Mouse (Mus musculus): ENCODE measurements around the gene Gm42906. TPM values are rescaled to one million over a fixed set of nuclear protein-coding genes. Genes with fewer than 3 reads are reported as not detected.
A peak's percentile ranks its signal among the peaks of the same experiment; 100 is the strongest.

The Gm42906 gene
- polyA plus RNA-seq, 1 experiment from 2014 or later: 0.38 TPM

DNA sequence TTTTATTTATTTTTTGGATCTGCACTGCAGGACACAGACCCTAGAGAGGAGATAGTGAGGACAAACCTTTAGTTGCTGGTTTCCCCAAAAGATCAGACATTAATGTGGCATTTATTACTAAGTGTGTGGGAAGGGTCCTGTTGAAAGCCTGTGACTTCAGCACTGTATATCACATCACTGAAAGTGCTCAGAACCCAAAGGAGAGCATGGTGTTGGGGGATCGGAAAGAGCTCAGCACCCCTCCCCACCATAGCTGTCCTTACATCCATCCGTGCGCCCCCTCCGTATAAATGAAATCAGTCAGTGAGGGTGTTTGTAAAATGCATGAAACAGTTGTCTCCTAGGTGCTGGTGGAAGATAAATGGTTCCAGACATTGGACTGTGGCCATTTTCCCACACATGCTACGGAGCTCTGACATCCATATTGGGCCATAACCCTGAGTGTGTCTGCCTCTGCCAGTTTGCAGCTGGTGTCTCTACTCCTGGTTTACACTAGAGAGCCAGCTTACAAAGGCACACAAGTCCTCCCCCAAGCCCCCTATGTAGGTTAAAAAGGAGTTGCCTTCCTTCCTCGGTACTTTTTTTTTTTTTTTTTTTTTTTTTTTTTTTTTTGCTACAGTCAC, 301.9 kb downstream of the Gm42906 start:
- no peak overlapping the region for H3K27ac ChIP-seq
- H3K4me2 ChIP-seq: 0 out of 2 replicates have a peak overlapping the region, but pooled peaks have one; percentile 0
- 53% methylated on average over 6 of the region's 6 CpGs for WGBS
- no peak overlapping the region for H3K4me3 ChIP-seq
- H3K36me3 ChIP-seq: no peaks in the 10 kb centered on the region
- H3K9ac ChIP-seq: no peak overlapping the region
- H3K27me3 ChIP-seq: no peaks in the 10 kb centered on the region
- H3K4me1 ChIP-seq (replicated peaks): peaks cover 7% of the 10 kb centered on the region; the same call in 1 of the 2 replicates
- no peaks in the 10 kb centered on the region for H3K9me3 ChIP-seq (replicated peaks)
- no peak for ATAC-seq (replicated peaks; ENCODE audit: insufficient number of reproducible peaks, insufficient read depth, low FRiP score, low read depth)

DNA sequence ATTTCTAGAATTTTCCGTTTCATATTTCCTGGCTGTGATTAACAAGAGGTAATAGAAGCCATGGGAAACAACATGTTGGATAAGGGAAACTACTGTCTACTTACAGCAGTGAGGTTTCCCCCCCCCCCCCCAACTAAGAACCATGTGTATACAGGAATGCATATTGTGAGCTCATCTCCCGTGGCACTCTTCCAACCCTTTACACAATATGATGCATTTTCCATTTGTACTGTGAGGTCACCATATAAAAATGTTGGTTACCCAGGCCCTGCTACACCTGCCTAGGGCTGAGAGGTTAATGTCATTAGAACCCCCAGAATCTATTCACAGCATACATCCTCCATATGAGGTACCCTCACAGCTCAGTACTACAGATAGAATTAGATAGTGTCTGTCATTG, 310.1 kb downstream of the Gm42906 start:
- H3K9ac ChIP-seq: no peak overlapping the region
- no peaks in the 10 kb centered on the region for H3K36me3 ChIP-seq
- WGBS: 63% methylated on average over 2 of the region's 2 CpGs
- no peaks in the 10 kb centered on the region for H3K27me3 ChIP-seq
- H3K4me3 ChIP-seq: no peak overlapping the region
- H3K4me1 ChIP-seq (replicated peaks): 0 out of 2 replicates have a peak, but pooled peaks cover 3% of the 10 kb centered on the region
- H3K4me2 ChIP-seq: no peak overlapping the region
- H3K9me3 ChIP-seq (replicated peaks): no peaks in the 10 kb centered on the region
- ATAC-seq (replicated peaks; ENCODE audit: insufficient number of reproducible peaks, insufficient read depth, low FRiP score, low read depth): no peak
- H3K27ac ChIP-seq: no peak overlapping the region

DNA sequence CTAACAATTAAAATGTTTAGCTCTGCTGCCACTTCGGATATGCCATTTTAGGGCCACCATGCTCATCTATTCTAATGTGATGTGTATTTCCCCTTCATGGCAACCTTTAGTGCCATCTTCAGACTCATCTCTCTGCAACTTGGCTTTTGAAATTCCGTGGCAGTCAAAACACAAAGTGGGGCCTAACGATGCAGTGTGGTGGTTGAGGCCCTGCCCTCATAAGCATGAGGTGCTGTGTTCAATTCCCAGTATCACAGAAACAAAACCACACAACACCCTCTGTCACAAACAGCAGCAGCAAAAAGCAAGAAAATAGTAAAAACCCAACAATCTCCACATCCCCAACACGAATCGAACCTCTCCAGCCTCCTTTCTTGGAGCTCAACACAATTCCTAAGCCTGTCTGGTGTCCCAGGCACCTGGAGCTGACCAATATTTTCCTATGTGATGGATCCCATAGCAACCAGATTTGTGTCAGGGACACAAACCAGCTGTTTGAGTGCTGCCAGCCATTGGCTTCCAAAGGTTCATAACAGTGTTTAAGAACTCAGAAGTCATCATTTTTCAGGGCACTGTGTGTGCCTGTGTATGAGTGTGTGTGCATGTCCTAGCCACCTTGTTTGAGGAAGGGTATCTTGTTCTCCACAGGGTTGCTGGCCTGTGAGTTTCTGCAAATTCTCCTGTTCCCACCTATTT, 311.6 kb downstream of the Gm42906 start:
- H3K27ac ChIP-seq: no peak overlapping the region
- no peak for ATAC-seq (replicated peaks; ENCODE audit: insufficient number of reproducible peaks, insufficient read depth, low FRiP score, low read depth)

DNA sequence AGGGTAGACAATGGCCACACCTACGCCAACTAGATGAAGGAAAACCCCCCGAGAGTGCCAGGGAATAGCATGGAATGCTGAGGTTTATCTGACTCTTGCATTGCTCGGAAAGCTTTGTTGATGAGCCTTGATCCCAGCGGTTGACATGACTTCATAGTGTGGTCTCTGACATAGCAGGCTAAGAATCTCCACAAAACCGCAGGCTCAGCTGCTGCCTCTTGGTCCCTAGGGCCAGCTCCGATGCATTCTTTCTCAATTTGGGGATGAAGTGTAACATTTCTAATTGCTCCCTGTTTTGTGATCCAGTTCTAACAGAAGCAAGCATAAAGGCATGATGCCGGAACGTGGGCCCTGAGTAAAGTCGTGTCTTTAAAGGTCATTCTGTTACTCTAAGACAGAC, 315.2 kb downstream of the Gm42906 start:
- Histone ChIP-seq H3K9me3 (replicated peaks) (no peaks in the 10 kb centered on the region), H3K4me1 (replicated peaks) (peaks cover 10% of the 10 kb centered on the region), H3K36me3 (no peaks in the 10 kb centered on the region), H3K27ac (no peak overlapping the region), H3K4me2 (no peak overlapping the region), H3K4me3 (no peak overlapping the region), H3K27me3 (no peaks in the 10 kb centered on the region), H3K9ac (no peak overlapping the region)
- no peak for ATAC-seq (replicated peaks; ENCODE audit: insufficient number of reproducible peaks, insufficient read depth, low FRiP score, low read depth)
- WGBS: 75% methylated on average over 9 of the region's 9 CpGs

More for the DNA sequence above, 311.6 kb downstream of the Gm42906 start:
- Histone ChIP-seq H3K9me3 (replicated peaks) (no peaks in the 10 kb centered on the region), H3K27me3 (no peaks in the 10 kb centered on the region), H3K4me1 (replicated peaks) (0 out of 2 replicates have a peak, but pooled peaks cover 3% of the 10 kb centered on the region), H3K36me3 (no peaks in the 10 kb centered on the region), H3K9ac (no peak overlapping the region), H3K4me3 (no peak overlapping the region), H3K4me2 (no peak overlapping the region)
- WGBS: 74% methylated on average over 5 of the region's 5 CpGs

DNA sequence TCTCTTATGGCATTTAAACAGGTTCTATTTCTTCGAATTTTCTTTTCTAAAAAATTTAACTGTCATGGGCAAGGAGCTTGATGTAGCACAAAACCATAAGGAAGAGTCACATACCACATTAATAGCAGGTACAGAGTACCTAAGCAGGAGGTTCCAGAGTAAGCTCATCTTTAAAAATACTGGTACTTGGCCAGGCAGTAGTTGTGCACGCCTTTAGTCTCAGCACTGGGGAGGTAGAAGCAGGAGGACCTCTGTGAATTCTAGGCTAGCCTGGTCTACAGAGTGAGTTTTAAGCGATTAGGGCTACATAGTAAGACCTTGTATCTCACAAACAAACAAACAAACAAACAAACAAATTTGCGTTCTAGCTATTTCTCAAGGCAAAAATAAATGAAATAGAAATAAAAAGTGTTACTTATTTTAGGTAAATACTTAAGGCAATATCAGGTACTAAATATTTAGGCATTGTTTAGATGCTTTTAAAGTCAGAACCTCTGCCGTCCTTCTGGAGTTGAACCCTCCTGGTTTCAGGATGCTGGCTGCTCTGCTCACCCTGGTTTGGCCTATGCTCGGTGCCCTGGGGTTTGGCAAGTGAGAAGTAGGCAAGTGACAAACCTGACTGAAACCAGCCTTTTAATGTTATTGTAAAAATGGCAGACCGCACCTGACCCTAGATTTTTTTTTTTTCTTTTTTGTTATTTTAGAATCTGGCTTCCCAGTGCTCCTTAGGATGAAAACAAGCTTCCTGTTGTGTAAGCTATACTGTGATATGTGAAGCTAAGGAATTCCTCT, 316.7 kb downstream of the Gm42906 start:
- H3K27ac ChIP-seq: no peak overlapping the region
- WGBS: 83% methylated on average over 7 of the region's 7 CpGs
- H3K4me2 ChIP-seq: no peak overlapping the region

DNA sequence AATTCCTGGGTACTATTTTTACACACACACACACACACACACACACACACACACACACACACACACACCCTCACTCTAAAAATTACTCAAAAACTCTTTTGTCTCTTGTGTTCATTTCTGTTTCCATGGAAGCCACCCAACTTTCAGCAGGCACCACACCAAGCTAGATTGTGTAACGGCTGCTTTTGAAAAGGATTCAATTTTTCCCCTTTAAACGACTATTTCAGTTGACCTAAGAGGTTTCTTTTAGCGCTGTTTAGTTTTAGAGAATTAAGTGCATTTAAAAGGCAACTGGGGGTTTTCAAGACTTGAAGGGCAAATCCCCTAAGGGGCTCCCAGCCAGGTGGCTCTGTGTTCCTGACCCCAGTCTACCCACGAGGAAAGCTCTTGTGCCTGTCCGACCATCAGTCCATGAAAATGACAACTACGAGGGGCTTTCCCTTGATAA, 317.5 kb downstream of the Gm42906 start:
- Histone ChIP-seq H3K4me3 (no peak overlapping the region), H3K27ac (no peak overlapping the region)

More for the DNA sequence above, 316.7 kb downstream of the Gm42906 start:
- Histone ChIP-seq H3K36me3 (no peaks in the 10 kb centered on the region), H3K9me3 (replicated peaks) (no peaks in the 10 kb centered on the region), H3K9ac (no peak overlapping the region), H3K4me1 (replicated peaks) (peaks cover 7% of the 10 kb centered on the region), H3K4me3 (no peak overlapping the region), H3K27me3 (no peaks in the 10 kb centered on the region)
- ATAC-seq (replicated peaks; ENCODE audit: insufficient number of reproducible peaks, insufficient read depth, low FRiP score, low read depth): no peak

DNA sequence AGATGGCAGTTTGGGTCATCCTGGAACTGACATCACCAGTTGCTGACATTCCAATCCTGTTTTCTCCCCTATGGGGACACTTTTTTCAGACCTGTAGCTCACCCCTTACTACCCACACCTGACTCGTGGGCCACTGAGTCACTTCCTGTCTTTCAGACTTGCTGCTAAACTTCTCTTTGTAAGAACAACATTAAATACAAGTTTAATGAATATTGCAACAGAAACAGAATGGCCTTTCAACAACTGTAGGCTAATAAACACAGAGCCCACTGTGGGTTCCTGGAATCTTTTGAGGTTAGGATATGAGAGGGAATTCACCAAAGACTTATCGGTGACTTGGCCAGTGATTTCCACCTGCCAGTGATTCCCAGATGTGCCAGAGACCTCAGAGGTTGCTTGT, 318.1 kb downstream of the Gm42906 start:
- no peak overlapping the region for H3K9ac ChIP-seq
- H3K4me1 ChIP-seq (replicated peaks): peaks cover 9% of the 10 kb centered on the region
- ATAC-seq (replicated peaks; ENCODE audit: insufficient number of reproducible peaks, insufficient read depth, low FRiP score, low read depth): no peak
- H3K27me3 ChIP-seq: no peaks in the 10 kb centered on the region
- no peaks in the 10 kb centered on the region for H3K9me3 ChIP-seq (replicated peaks)
- 66% methylated on average over 2 of the region's 2 CpGs for WGBS
- H3K36me3 ChIP-seq: no peaks in the 10 kb centered on the region
- no peak overlapping the region for H3K27ac ChIP-seq
- no peak overlapping the region for H3K4me3 ChIP-seq
- H3K4me2 ChIP-seq: no peak overlapping the region

More for the DNA sequence above, 317.5 kb downstream of the Gm42906 start:
- H3K9ac ChIP-seq: no peak overlapping the region
- ATAC-seq (replicated peaks; ENCODE audit: insufficient number of reproducible peaks, insufficient read depth, low FRiP score, low read depth): no peak
- 56% methylated on average over 6 of the region's 6 CpGs for WGBS
- H3K4me2 ChIP-seq: no peak overlapping the region
- no peaks in the 10 kb centered on the region for H3K27me3 ChIP-seq
- H3K4me1 ChIP-seq (replicated peaks): peaks cover 7% of the 10 kb centered on the region
- H3K36me3 ChIP-seq: no peaks in the 10 kb centered on the region
- H3K9me3 ChIP-seq (replicated peaks): no peaks in the 10 kb centered on the region

DNA sequence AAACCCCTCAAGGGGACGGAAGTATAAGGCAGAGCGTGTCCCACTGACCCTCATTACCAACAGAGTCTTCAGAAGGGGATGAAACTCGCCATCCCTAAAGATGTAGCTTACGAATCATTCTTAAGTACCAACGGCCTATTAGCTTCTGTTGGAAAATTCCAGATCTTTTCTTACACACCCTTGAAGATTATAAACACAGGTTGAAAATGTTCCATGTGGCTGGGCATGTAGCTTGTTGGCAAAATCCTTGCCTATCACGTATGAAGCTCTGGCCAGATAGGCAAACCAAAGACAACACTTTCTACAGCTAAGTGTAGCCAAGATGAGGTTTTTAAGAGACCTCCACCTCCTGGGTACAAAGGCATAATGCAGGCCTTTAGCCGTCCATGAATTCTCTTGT, 319.0 kb downstream of the Gm42906 start:
- 77% methylated on average over 7 of the region's 7 CpGs for WGBS
- Histone ChIP-seq H3K4me1 (replicated peaks) (peaks cover 18% of the 10 kb centered on the region), H3K27ac (peak overlapping the region; percentile 24; the same call in 1 of the 2 replicates), H3K27me3 (no peaks in the 10 kb centered on the region), H3K9ac (no peak overlapping the region), H3K9me3 (replicated peaks) (no peaks in the 10 kb centered on the region), H3K4me2 (peak overlapping the region; percentile 44; the same call in 1 of the 2 replicates), H3K36me3 (no peaks in the 10 kb centered on the region), H3K4me3 (no peak overlapping the region)
- no peak for ATAC-seq (replicated peaks; ENCODE audit: insufficient number of reproducible peaks, insufficient read depth, low FRiP score, low read depth)

DNA sequence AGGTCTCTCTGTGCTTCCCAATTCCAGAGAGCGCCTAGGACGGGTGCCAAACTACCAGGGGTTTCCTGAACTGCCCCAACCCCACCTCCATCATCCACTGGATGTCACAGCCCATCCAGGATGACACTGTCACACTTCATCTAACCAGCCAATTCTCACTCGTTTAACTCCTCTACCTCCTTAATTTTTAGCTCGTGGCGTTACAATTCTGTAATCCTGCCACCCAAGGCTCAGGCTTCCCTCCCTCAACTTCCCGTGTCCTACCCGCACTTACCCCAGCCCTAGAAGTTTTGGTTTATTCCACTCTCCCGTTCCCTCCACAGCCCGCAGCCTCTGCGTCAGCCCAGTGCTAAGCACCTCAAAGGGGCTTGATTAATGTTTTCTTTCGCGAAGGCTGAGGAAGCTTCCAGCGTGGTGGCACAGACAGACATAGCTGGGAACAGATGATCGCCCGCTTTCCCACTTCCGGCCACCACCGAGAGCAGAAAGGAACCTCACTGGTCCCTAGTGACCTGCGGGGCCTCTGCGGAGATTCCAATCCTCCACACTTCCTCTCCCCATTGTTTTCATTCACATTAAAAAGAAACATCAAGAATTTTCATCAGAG, 319.6 kb downstream of the Gm42906 start:
- Histone ChIP-seq H3K4me1 (replicated peaks) (peaks cover 18% of the 10 kb centered on the region), H3K4me3 (peak overlapping the region; percentile 7; the same call in 1 of the 2 replicates), H3K36me3 (no peaks in the 10 kb centered on the region), H3K27me3 (no peaks in the 10 kb centered on the region), H3K9ac (0 out of 2 replicates have a peak overlapping the region, but pooled peaks have one; percentile 4), H3K9me3 (replicated peaks) (no peaks in the 10 kb centered on the region), H3K4me2 (peak overlapping the region; percentile 44), H3K27ac (peak overlapping the region; percentile 64; the same call in 1 of the 2 replicates)
- ATAC-seq (replicated peaks; ENCODE audit: insufficient number of reproducible peaks, insufficient read depth, low FRiP score, low read depth): no peak
- 52% methylated on average over 19 of the region's 19 CpGs for WGBS

DNA sequence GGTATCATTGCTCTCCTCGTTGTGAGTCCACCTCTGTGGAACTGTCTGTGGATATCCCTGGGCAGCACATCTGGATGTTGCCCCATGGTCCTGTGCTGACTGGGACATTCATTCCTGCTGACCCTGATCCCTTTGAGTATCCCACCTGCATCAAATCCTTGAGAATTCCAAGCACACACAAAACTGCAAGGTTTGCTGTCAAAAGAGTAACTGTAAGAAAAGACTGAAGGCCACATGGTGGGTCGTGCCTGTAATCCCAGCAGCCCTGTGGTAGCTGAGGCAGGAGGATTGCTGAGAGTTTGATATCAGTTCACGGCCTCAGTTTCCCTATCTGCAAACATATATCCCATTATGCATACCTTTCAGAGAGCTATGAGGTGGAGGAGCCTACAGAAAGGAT, 321.1 kb downstream of the Gm42906 start:
- Histone ChIP-seq H3K27ac (no peak overlapping the region), H3K27me3 (no peaks in the 10 kb centered on the region), H3K4me2 (no peak overlapping the region), H3K9ac (no peak overlapping the region), H3K4me1 (replicated peaks) (peaks cover 18% of the 10 kb centered on the region), H3K4me3 (no peak overlapping the region), H3K36me3 (no peaks in the 10 kb centered on the region), H3K9me3 (replicated peaks) (no peaks in the 10 kb centered on the region)
- 87% methylated on average over 3 of the region's 3 CpGs for WGBS
- ATAC-seq (replicated peaks; ENCODE audit: insufficient number of reproducible peaks, insufficient read depth, low FRiP score, low read depth): no peak

Measured in heart, embryonic 15.5 days (tissue).